ENCODE assay signal across 12 mouse cellular contexts in the genomic region with DNA sequence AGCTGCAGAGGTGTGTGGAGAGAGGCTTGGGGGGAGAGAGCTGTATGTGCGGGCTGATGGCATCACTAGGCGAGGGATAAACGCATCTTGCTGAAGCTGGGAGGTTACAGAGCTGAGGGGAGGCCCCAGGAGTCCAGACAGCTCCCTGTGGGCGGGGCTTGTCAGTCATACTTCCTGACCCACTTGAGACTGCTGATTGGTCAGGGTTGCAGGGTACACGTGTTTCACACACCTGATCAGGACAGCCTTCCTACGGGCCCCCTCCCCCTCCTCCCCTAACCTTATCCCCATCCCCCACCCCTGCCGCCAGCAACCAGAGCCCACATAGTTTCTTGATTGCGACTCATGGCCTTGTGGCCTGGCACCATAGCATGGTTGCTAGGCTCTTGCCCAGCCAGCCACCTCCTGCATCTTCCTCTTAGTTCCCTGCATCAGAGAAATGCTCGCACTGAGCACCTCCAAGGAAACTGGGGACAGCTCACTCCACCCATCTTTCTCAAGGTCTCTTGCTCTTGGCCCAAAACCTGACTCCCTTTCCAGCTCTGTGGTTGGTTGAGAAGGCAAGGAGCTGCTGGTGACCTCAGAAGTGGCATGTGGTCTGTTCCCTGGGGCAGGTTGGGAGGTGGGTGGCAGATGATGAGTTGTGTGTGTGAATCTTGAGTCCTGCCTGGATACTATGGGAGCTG. TPM values are rescaled to one million over a fixed set of nuclear protein-coding genes. Genes with fewer than 3 reads are reported as not detected.
DNase-seq lines count a peak whose midpoint lies in the region; ATAC-seq and TF ChIP-seq lines count a peak whose summit lies in the region.
"Had no signal": no experiment of that assay in that cellular context is flagged by ENCODE, and none has a peak within 500 bp of the region (broad histone marks: within the 10 kb centered on the region; RNA-seq: fewer than 3 reads in every experiment).

No protein-coding gene starts in this region.

- ATAC-seq in hindbrain, postnatal 0 days: peak; percentile 18; the same call in 1 of the 2 replicates
- no peak for ATAC-seq in hindbrain, embryonic 11.5 days (ENCODE audit: low FRiP score)
- ATAC-seq in intestine, embryonic 16.5 days: peak; percentile 58; the same call in 1 of the 2 replicates

- no peak overlapping the region for H3K27ac ChIP-seq in hindbrain, postnatal 0 days
- no peak overlapping the region for H3K27ac ChIP-seq in hindbrain, embryonic 11.5 days (ENCODE audit: low read depth, low read length)
- no peak overlapping the region for H3K27ac ChIP-seq in intestine, embryonic 16.5 days (ENCODE audit: low read length)
- H3K27ac ChIP-seq: hindbrain, embryonic 12.5 days had no signal

- no peak overlapping the region for H3K4me2 ChIP-seq in hindbrain, postnatal 0 days (ENCODE audit: low read depth, low read length)
- no peak overlapping the region for H3K4me2 ChIP-seq in hindbrain, embryonic 11.5 days (replicated peaks; ENCODE audit: low read depth, low read length)
- no peak overlapping the region for H3K4me2 ChIP-seq in intestine, embryonic 16.5 days (ENCODE audit: low read depth, low read length)
- H3K4me2 ChIP-seq: hindbrain, embryonic 12.5 days had no signal

- 5% methylated on average over 8 of the region's 9 CpGs for WGBS in hindbrain, postnatal 0 days
- WGBS in hindbrain, embryonic 11.5 days: 8% methylated on average over 9 of the region's 9 CpGs
- WGBS in intestine, embryonic 16.5 days: 11% methylated on average over 9 of the region's 9 CpGs

- H3K9ac ChIP-seq in hindbrain, postnatal 0 days (replicated peaks; ENCODE audit: low read length): no peak overlapping the region
- no peak overlapping the region for H3K9ac ChIP-seq in hindbrain, embryonic 11.5 days (ENCODE audit: low read depth, low read length)
- no peak overlapping the region for H3K9ac ChIP-seq in intestine, embryonic 16.5 days (ENCODE audit: low read depth, low read length)
- H3K9ac ChIP-seq: hindbrain, embryonic 12.5 days had no signal

- no peak for TF ChIP-seq CTCF in hindbrain, postnatal 0 days (IDR thresholded peaks at IDR 0.05; ENCODE audit: low read depth)

- no peaks in the 10 kb centered on the region for H3K9me3 ChIP-seq in hindbrain, postnatal 0 days (ENCODE audit: low read length)
- no peaks in the 10 kb centered on the region for H3K9me3 ChIP-seq in hindbrain, embryonic 11.5 days (ENCODE audit: control insufficient read depth, low read length)
- no peaks in the 10 kb centered on the region for H3K9me3 ChIP-seq in intestine, embryonic 16.5 days (ENCODE audit: control insufficient read depth, low read length)
- H3K9me3 ChIP-seq: hindbrain, embryonic 12.5 days had no signal

- no peaks in the 10 kb centered on the region for H3K36me3 ChIP-seq in hindbrain, postnatal 0 days (ENCODE audit: insufficient read depth, low read length)
- no peaks in the 10 kb centered on the region for H3K36me3 ChIP-seq in hindbrain, embryonic 11.5 days (ENCODE audit: control insufficient read depth, insufficient read depth, low read length)
- H3K36me3 ChIP-seq in intestine, embryonic 16.5 days (ENCODE audit: control insufficient read depth, insufficient read depth, low read length): no peaks in the 10 kb centered on the region
- H3K36me3 ChIP-seq: hindbrain, embryonic 12.5 days had no signal

- H3K4me3 ChIP-seq in hindbrain, postnatal 0 days (ENCODE audit: low read length): no peak overlapping the region
- no peak overlapping the region for H3K4me3 ChIP-seq in hindbrain, embryonic 11.5 days (ENCODE audit: low read depth, low read length)
- no peak overlapping the region for H3K4me3 ChIP-seq in intestine, embryonic 16.5 days (ENCODE audit: low read length)
- H3K4me3 ChIP-seq: hindbrain, embryonic 12.5 days had no signal

- H3K27me3 ChIP-seq in hindbrain, postnatal 0 days (ENCODE audit: insufficient read depth, low read length): peaks cover 50% of the 10 kb centered on the region
- H3K27me3 ChIP-seq in hindbrain, embryonic 11.5 days (ENCODE audit: control insufficient read depth, insufficient read depth, low read length): peaks cover 60% of the 10 kb centered on the region
- peaks cover 58% of the 10 kb centered on the region for H3K27me3 ChIP-seq in intestine, embryonic 16.5 days (replicated peaks; ENCODE audit: control insufficient read depth, insufficient read depth, low read length)

- no peak for DNase-seq in hindbrain, postnatal 0 days (ENCODE audit: low spot score)
- no peak for DNase-seq in hindbrain, embryonic 11.5 days (ENCODE audit: low spot score)
- DNase-seq in thymus, postnatal 0 days (ENCODE audit: low spot score): peak; percentile 43
- DNase-seq in thymus, postnatal 10 days (ENCODE audit: low spot score in 2 of 2): no peak
- DNase-seq in thymus, postnatal 36 days: peak; percentile 23 to 54
- no peak for DNase-seq in cerebellum, adult 9-11 months
- DNase-seq in heart, adult 9 months (ENCODE audit: low spot score in 2 of 2): no peak
- DNase-seq: cerebellum, adult 11-12 months; layer of hippocampus, adult 9-11 months; midbrain, embryonic 14.5 days had no signal

- no peaks in the 10 kb centered on the region for H3K4me1 ChIP-seq in hindbrain, postnatal 0 days (ENCODE audit: insufficient read depth, low read length)
- H3K4me1 ChIP-seq in hindbrain, embryonic 11.5 days (replicated peaks; ENCODE audit: control insufficient read depth, insufficient read depth, low read length): no peaks in the 10 kb centered on the region
- no peaks in the 10 kb centered on the region for H3K4me1 ChIP-seq in intestine, embryonic 16.5 days (ENCODE audit: control insufficient read depth, insufficient read depth, low read length)

RNA-seq across cellular contexts. Expression of a gene that starts 38.4 kb away (rescaled TPM):
- total RNA-seq in hindbrain, postnatal 0 days (2014; rRNA removed): not detected in 2 replicates
- not detected in 2 replicates for polyA plus RNA-seq in hindbrain, postnatal 0 days (2015; fragmentation: Nextera tagmentation; extraction: Ambion mirVana)
- 0.21 and 0.28 TPM in 2 replicates for polyA plus RNA-seq in hindbrain, embryonic 11.5 days (2014; fragmentation: Nextera tagmentation; extraction: Ambion mirVana)
- polyA plus RNA-seq in thymus, postnatal 0 days (2015; fragmentation: Nextera tagmentation; extraction: Ambion mirVana): 4.8 and 7.9 TPM in 2 replicates
- polyA plus RNA-seq in intestine, embryonic 16.5 days (2015; fragmentation: Nextera tagmentation; extraction: Ambion mirVana): 0.31 and 0.33 TPM in 2 replicates
- polyA plus RNA-seq: midbrain, embryonic 14.5 days had no signal

Comparison
In these comparisons a context has a peak if more than half of its experiments do, and no peak if none do; other contexts are left out.
1. DNase-seq: peak in thymus, postnatal 0 days (single experiment) and thymus, postnatal 36 days (2 of 2); none in hindbrain, postnatal 0 days (single experiment), hindbrain, embryonic 11.5 days (single experiment), thymus, postnatal 10 days (0 of 2), cerebellum, adult 9-11 months (single experiment) and heart, adult 9 months (0 of 2).